Mouse (Mus musculus): ENCODE data around the gene Zfp27.
"Not testable (repeated sequence)": the region's sequence is repeated elsewhere in the genome, so short reads cannot be mapped to it uniquely, and the experiment has no call there.

Gene Zfp27

GRCm38 (mm10) chr7:29890501-29890900, 15.9 kb downstream of the Zfp27 start:
- no peak for DNase-seq (ENCODE audit: low spot score)

- DNase-seq (ENCODE audit: low spot score) = no peak
Measured at GRCm38 (mm10) chr7:29880916-29881315, 25.5 kb downstream of the Zfp27 start.

- DNase-seq (ENCODE audit: low spot score) = no peak
Measured at GRCm38 (mm10) chr7:29880056-29880455, 26.3 kb downstream of the Zfp27 start.

- not testable (repeated sequence) for DNase-seq (ENCODE audit: low spot score)
Measured at GRCm38 (mm10) chr7:29877561-29877960, 28.8 kb downstream of the Zfp27 start.

GRCm38 (mm10) chr7:29874256-29874655, 32.1 kb downstream of the Zfp27 start:
- DNase-seq (ENCODE audit: low spot score) = no peak

- no peak for DNase-seq (ENCODE audit: low spot score)
Measured at GRCm38 (mm10) chr7:29861660-29862059, 44.7 kb downstream of the Zfp27 start.

GRCm38 (mm10) chr7:29859532-29860517, 46.5 kb downstream of the Zfp27 start, which contains the start of gene Zfp420:
TSS of gene Zfp420 (plus strand) at chr7:29859979.
- peak; percentile 89 for DNase-seq (ENCODE audit: low spot score)

GRCm38 (mm10) chr7:29853219-29853842, 53.0 kb downstream of the Zfp27 start, which contains the start of gene Zfp940:
TSS of gene Zfp940 (minus strand) at chr7:29853669.
- peak; percentile 80 for DNase-seq (ENCODE audit: low spot score)

GRCm38 (mm10) chr7:29852831-29853218, 53.5 kb downstream of the Zfp27 start:
- DNase-seq (ENCODE audit: low spot score) = no peak

GRCm38 (mm10) chr7:29844616-29845015, 61.8 kb downstream of the Zfp27 start:
- DNase-seq (ENCODE audit: low spot score) = no peak

Measured in left cerebral cortex, adult 11 months (tissue).